8 mouse cellular contexts compared by ENCODE assay signal in genomic region chr12:77240839-77241238, GRCm38 (mm10). TPM values are rescaled to one million over a fixed set of nuclear protein-coding genes. Genes with fewer than 3 reads are reported as not detected.
A peak's percentile ranks its signal among the peaks of the same experiment; 100 is the strongest.
DNase-seq lines count a peak whose midpoint lies in the region; ATAC-seq and TF ChIP-seq lines count a peak whose summit lies in the region.

No protein-coding gene starts in this region.

- H3K9me3 ChIP-seq in intestine, postnatal 0 days (ENCODE audit: control insufficient read depth): no peaks in the 10 kb centered on the region
- H3K9me3 ChIP-seq in intestine, embryonic 15.5 days: no peaks in the 10 kb centered on the region
- H3K9me3 ChIP-seq in G1E (replicated peaks): no peaks in the 10 kb centered on the region

- H3K4me2 ChIP-seq in intestine, postnatal 0 days (replicated peaks; ENCODE audit: low read depth): no peak overlapping the region
- no peak overlapping the region for H3K4me2 ChIP-seq in intestine, embryonic 15.5 days (replicated peaks)

- H3K9ac ChIP-seq in intestine, postnatal 0 days (ENCODE audit: low read depth, low read length): no peak overlapping the region
- H3K9ac ChIP-seq in intestine, embryonic 15.5 days: no peak overlapping the region

- no peaks in the 10 kb centered on the region for H3K4me1 ChIP-seq in intestine, postnatal 0 days (replicated peaks; ENCODE audit: control insufficient read depth, insufficient read depth, low read length)
- H3K4me1 ChIP-seq in intestine, embryonic 15.5 days (replicated peaks): no peaks in the 10 kb centered on the region
- peaks cover 62% of the 10 kb centered on the region for H3K4me1 ChIP-seq in G1E (ENCODE audit: insufficient read depth, low read depth, low read length)

- WGBS in intestine, postnatal 0 days: 77% methylated on average over 1 of the region's 1 CpGs
- WGBS in intestine, embryonic 15.5 days: 79% methylated on average over 1 of the region's 1 CpGs

- no peak overlapping the region for H3K27ac ChIP-seq in intestine, postnatal 0 days (ENCODE audit: low read depth, low read length)
- H3K27ac ChIP-seq in intestine, embryonic 15.5 days: no peak overlapping the region

- TF ChIP-seq CTCF in intestine, postnatal 0 days (IDR thresholded peaks at IDR 0.05; ENCODE audit: low read depth): peak; percentile 52
- no peak for TF ChIP-seq CTCF in G1E (IDR thresholded peaks at IDR 0.05; ENCODE audit: low read depth, low read length)

- peaks cover 36% of the 10 kb centered on the region for H3K27me3 ChIP-seq in intestine, postnatal 0 days (replicated peaks; ENCODE audit: control insufficient read depth, insufficient read depth, low read length)
- peaks cover 3% of the 10 kb centered on the region; the same call in 1 of the 2 replicates for H3K27me3 ChIP-seq in intestine, embryonic 15.5 days (replicated peaks)
- no peaks in the 10 kb centered on the region for H3K27me3 ChIP-seq in G1E (ENCODE audit: insufficient read depth, low read length)

- H3K4me3 ChIP-seq in intestine, postnatal 0 days (ENCODE audit: low read depth, low read length): no peak overlapping the region
- H3K4me3 ChIP-seq in intestine, embryonic 15.5 days (replicated peaks): no peak overlapping the region
- peak overlapping the region; percentile 75 for H3K4me3 ChIP-seq in G1E (ENCODE audit: low read depth, low read length)

- intact Hi-C loops in gastrocnemius, postnatal 36 days (cut with DNase I): loop anchor here (5.0 to 10.0 kb wide), 2 partner anchors 324 to 426 kb away; no protein-coding TSS in a partner anchor

- DNase-seq in B cell, adult 2 months: peak; percentile 42 to 56
- no peak for DNase-seq in G1E (ENCODE audit: low spot score)
- DNase-seq in induced T-regulatory cell, adult 2 months (ENCODE audit: low read depth): peak; percentile 77
- no peak for DNase-seq in urinary bladder, adult 2 months (ENCODE audit: low spot score)
- DNase-seq in ovary, postnatal 36 days (ENCODE audit: low spot score): no peak
- DNase-seq in gastrocnemius, postnatal 36 days: no peak

- H3K36me3 ChIP-seq in intestine, postnatal 0 days (ENCODE audit: control insufficient read depth, insufficient read depth): no peaks in the 10 kb centered on the region
- no peaks in the 10 kb centered on the region for H3K36me3 ChIP-seq in intestine, embryonic 15.5 days
- peaks cover 12% of the 10 kb centered on the region for H3K36me3 ChIP-seq in G1E (replicated peaks)

- ATAC-seq in intestine, postnatal 0 days: no peak
- no peak for ATAC-seq in intestine, embryonic 15.5 days
- no peak for ATAC-seq in G1E (ENCODE audit: extremely low read depth, insufficient number of reproducible peaks, low FRiP score, poor library complexity, severe bottlenecking)

RNA-seq across cellular contexts. Expression of gene Fut8, which starts 2.9 kb away (rescaled TPM):
- polyA plus RNA-seq in intestine, postnatal 0 days (2015; fragmentation: Nextera tagmentation; extraction: Ambion mirVana): 9.1 and 10.1 TPM in 2 replicates
- polyA plus RNA-seq in intestine, embryonic 15.5 days (2015; fragmentation: Nextera tagmentation; extraction: Ambion mirVana): 19.6 and 21.4 TPM in 2 replicates
- total RNA-seq in G1E (2014; fragmentation: Nextera tagmentation) (410 and 447 TPM in 2 replicates), G1E (2017) (227 and 251 TPM in 2 replicates)
- 28.8 and 35.8 TPM in 2 replicates for polyA plus RNA-seq in G1E (2012)
- 7.6 and 16.2 TPM in 2 replicates for polyA plus RNA-seq in urinary bladder, adult 2 months (2012; rRNA removed)
- total RNA-seq in gastrocnemius, postnatal 36 days (2021): 10 to 100 TPM; 13.1 to 13.4 TPM

Comparison
In these comparisons a context has a peak if more than half of its experiments do, and no peak if none do; other contexts are left out.
1. DNase-seq: peak in B cell, adult 2 months (2 of 2) and induced T-regulatory cell, adult 2 months (single experiment); none in G1E (single experiment), urinary bladder, adult 2 months (single experiment), ovary, postnatal 36 days (single experiment) and gastrocnemius, postnatal 36 days (0 of 2).